Mouse (Mus musculus) forebrain, embryonic 16.5 days (tissue): Measurements from ENCODE around the gene Prex1. TPM values are rescaled to one million over a fixed set of nuclear protein-coding genes. Genes with fewer than 3 reads are reported as not detected.
A peak's percentile ranks its signal among the peaks of the same experiment; 100 is the strongest.

ENCODE experiments used
- ATAC-seq: fragments of 200-750 bp; cut with Nextera tagmentation; 2 replicates; pipeline ENCODE4 v1.8.0; 2017; ENCODE audit warnings: mild to moderate bottlenecking, moderate library complexity
- H3K27ac ChIP-seq: fragments of 300-500 bp; sonication (generic); 2 replicates; pipeline ENCODE4 v1.5.1; 2014; ENCODE audit warnings: low read length, control low read depth
- H3K27me3 ChIP-seq: fragments of 300-500 bp; sonication (generic); replicated peaks from 2 replicates; pipeline ENCODE4 v1.6.1; 2014; ENCODE audit warnings: low read length; ENCODE audit not compliant: control insufficient read depth, insufficient read depth
- H3K36me3 ChIP-seq: fragments of 300-500 bp; sonication (generic); 2 replicates; pipeline ENCODE4 v1.6.1; 2014; ENCODE audit not compliant: control insufficient read depth, insufficient read depth
- H3K4me1 ChIP-seq: fragments of 300-500 bp; sonication (generic); replicated peaks from 2 replicates; pipeline ENCODE4 v1.6.1; 2014; ENCODE audit warnings: low read length; ENCODE audit not compliant: control insufficient read depth, insufficient read depth
- H3K4me2 ChIP-seq: fragments of 300-500 bp; sonication (generic); 2 replicates; pipeline ENCODE4 v1.6.1; 2014; ENCODE audit warnings: mild to moderate bottlenecking, low read length, control low read depth
- H3K4me3 ChIP-seq: fragments of 300-500 bp; sonication (generic); replicated peaks from 2 replicates; pipeline ENCODE4 v1.5.1; 2014; ENCODE audit warnings: mild to moderate bottlenecking, low read length, control low read depth
- H3K9ac ChIP-seq: fragments of 300-500 bp; sonication (generic); replicated peaks from 2 replicates; pipeline ENCODE4 v1.6.1; 2014; ENCODE audit warnings: low read depth, low read length, control low read depth
- H3K9me3 ChIP-seq: fragments of 300-500 bp; sonication (generic); 2 replicates; pipeline ENCODE4 v1.6.1; 2016; ENCODE audit warnings: low read length; ENCODE audit not compliant: control insufficient read depth
- WGBS: fragments of 180-500 bp; shearing (Covaris S2); extraction: QIAGEN DNeasy Blood & Tissue Kit; methylation state at CpG from one replicate; pipeline ENCODE4 v1.1.7; 2014; 5-methylcytosine and 5-hydroxymethylcytosine counted together
- polyA plus RNA-seq: library from polyadenylated mRNA; unstranded; fragments of >200 nt; fragmentation: Nextera tagmentation; extraction: Ambion mirVana; gene quantifications from 2 replicates; pipeline ENCODE4 v1.2.1, GENCODE M21; 2015

The Prex1 gene
- polyA plus RNA-seq, 1 experiment from 2014 or later = 38.5 TPM

DNA sequence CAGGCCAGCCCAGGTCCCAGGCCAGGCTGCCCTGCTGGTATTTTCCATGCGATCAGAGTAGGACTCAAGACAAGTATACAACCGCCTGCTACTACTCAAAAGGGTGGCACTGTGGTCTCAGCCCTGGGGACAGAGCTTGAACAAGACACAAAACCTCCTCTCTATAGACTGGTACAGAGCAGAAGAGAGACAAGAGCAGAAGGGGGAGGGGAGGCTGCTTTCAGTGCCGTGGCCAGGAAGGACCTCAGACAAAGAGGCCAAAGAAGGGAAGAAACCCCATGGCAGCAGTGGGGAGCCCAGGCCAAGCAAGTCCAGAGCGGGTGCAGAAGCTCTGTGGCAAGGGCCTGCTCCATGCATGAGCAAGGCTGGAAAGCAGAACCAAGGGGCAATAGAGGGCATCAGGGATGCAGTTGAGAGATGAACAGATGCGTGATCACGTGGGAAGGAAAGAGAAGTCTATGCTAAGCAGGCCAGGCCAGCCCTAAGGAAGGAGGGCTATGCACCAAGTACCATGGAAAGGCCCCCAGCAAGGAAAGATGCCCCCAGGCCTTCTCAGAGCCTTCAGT is 51.0 kb downstream of the Prex1 start:
- no peaks in the 10 kb centered on the region for H3K27me3 ChIP-seq
- no peak overlapping the region for H3K4me2 ChIP-seq
- H3K9me3 ChIP-seq = no peaks in the 10 kb centered on the region
- H3K4me1 ChIP-seq = peaks cover 47% of the 10 kb centered on the region
- 60% methylated on average over 6 of the region's 6 CpGs for WGBS
- H3K36me3 ChIP-seq = no peaks in the 10 kb centered on the region
- ATAC-seq = no peak
- peak overlapping the region; percentile 62 for H3K27ac ChIP-seq
- no peak overlapping the region for H3K4me3 ChIP-seq
- no peak overlapping the region for H3K9ac ChIP-seq

DNA sequence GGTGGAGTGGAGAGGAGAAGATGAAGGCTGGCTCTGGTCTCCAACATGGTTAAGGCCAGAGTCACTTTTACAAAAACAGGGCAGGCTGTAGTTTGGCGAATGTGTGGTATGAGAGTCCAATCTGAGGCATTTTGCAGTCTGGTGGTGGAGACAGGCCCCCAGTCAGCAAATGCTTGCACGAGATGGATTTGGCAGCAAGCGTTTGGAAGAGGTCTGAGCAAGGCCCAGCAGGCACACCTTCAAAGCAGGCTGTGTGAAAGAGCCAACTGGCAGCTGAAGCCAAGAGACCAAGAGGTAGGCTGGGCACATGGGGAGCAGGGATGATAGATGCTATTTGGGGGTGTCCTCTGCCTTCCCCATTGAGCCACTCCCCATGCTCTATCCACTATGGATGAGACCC is 51.7 kb downstream of the Prex1 start:
- 42% methylated on average over 3 of the region's 3 CpGs for WGBS
- no peak for ATAC-seq
- Histone ChIP-seq H3K36me3 (no peaks in the 10 kb centered on the region), H3K9ac (no peak overlapping the region), H3K4me2 (no peak overlapping the region), H3K4me1 (peaks cover 47% of the 10 kb centered on the region), H3K27me3 (no peaks in the 10 kb centered on the region), H3K27ac (peak overlapping the region; percentile 62), H3K4me3 (no peak overlapping the region), H3K9me3 (no peaks in the 10 kb centered on the region)

- no peaks in the 10 kb centered on the region for H3K27me3 ChIP-seq
- no peaks in the 10 kb centered on the region for H3K9me3 ChIP-seq
- peaks cover 49% of the 10 kb centered on the region for H3K4me1 ChIP-seq
- no peak overlapping the region for H3K9ac ChIP-seq
- no peak for ATAC-seq
- H3K27ac ChIP-seq = peak overlapping the region; percentile 62
- H3K4me2 ChIP-seq = no peak overlapping the region
- 57% methylated on average over 12 of the region's 12 CpGs for WGBS
- no peaks in the 10 kb centered on the region for H3K36me3 ChIP-seq
- H3K4me3 ChIP-seq = no peak overlapping the region
Measured at GRCm38 (mm10) chr2:166661498-166661897, 52.1 kb downstream of the Prex1 start.

DNA sequence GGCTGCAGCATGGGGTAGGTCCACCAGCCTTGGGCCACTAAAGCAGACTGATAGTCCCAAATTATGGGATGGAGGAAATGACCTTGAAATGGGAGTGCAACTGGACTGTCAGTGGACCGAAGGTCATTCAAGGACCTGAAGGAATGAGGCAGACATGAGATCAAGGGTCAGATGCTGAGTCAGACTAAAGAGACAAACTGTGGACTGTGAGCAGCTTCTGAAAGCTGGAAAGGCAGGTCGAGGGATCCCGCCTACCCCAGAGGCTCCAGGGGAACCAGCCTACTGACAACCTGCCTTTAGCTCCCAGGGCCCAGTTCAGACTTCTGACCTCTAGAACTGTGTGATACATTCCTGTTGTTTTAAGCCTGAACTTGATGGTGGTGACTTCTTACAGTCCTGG is 55.3 kb downstream of the Prex1 start:
- Histone ChIP-seq H3K4me2 (no peak overlapping the region), H3K36me3 (no peaks in the 10 kb centered on the region), H3K4me1 (peaks cover 59% of the 10 kb centered on the region), H3K9ac (no peak overlapping the region), H3K9me3 (no peaks in the 10 kb centered on the region), H3K27me3 (no peaks in the 10 kb centered on the region), H3K27ac (no peak overlapping the region), H3K4me3 (no peak overlapping the region)
- ATAC-seq = no peak
- 86% methylated on average over 3 of the region's 3 CpGs for WGBS

GRCm38 (mm10) chr2:166657451-166658011 is 56.1 kb downstream of the Prex1 start:
- H3K9me3 ChIP-seq = no peaks in the 10 kb centered on the region
- H3K4me1 ChIP-seq = peaks cover 55% of the 10 kb centered on the region
- H3K27ac ChIP-seq = peak overlapping the region; percentile 51
- no peak for ATAC-seq
- 30% methylated on average over 10 of the region's 10 CpGs for WGBS
- no peak overlapping the region for H3K4me3 ChIP-seq
- H3K27me3 ChIP-seq = no peaks in the 10 kb centered on the region
- H3K4me2 ChIP-seq = no peak overlapping the region
- peak overlapping the region; percentile 26 for H3K9ac ChIP-seq
- no peaks in the 10 kb centered on the region for H3K36me3 ChIP-seq

DNA sequence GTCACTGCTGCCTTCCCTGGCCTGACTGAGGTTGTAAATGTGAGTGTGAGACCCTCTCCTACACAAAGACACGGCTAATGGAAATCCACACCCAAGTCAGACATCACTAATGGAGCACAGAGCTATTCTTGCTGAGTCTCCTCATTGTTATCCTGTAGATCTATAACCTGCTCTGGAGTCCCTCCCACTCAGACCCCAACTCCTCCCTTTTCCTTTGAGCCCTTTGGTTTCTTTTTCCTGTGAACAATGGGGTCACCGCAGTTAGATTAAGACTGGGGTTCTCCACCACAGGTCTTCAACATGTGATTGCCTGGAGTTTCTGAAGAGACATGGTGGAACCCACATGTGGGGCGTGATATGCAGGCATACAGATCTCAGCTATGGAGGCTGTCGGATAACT is 57.0 kb downstream of the Prex1 start:
- no peak overlapping the region for H3K4me2 ChIP-seq
- no peak overlapping the region for H3K9ac ChIP-seq

DNA sequence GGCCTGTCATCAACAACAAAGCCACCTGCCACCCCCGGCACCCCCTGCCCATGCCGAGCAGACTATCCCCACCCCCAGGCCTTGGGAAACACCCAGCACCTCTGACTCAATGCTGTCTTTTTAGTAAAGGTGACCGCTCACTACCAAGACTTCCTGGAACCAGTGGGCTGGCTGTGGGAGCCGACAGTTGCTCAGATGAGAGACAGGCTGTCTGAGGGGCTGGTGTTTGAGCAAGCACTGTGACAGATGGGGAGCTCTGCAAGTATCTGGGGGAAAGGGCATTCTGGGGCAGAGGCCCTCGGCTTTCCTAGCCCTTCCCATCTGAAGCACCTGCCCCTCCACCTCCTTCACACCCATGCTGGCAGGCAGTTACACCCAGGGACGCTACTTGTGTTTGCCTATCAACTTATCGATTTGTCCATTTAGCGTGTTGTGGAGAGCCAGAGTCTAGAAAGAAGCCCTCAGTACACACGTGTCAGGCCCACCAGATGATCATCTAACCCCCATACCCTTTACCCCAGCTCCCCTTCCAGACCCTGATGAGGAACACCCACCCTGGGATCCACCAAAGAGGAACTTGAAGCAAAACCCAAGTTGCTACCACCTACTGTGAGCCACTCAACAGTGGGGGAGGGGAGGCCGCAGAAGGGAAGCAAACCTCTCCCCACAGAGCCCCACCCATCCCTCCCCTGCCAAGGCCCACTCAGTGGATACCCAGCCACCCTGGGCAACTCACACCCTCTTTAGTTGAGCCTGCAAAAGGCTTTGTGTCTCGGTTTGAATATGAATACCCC is 57.7 kb downstream of the Prex1 start:
- WGBS = 64% methylated on average over 11 of the region's 11 CpGs
- H3K27ac ChIP-seq = no peak overlapping the region
- no peak overlapping the region for H3K4me3 ChIP-seq
- H3K36me3 ChIP-seq = no peaks in the 10 kb centered on the region
- no peaks in the 10 kb centered on the region for H3K27me3 ChIP-seq
- no peaks in the 10 kb centered on the region for H3K9me3 ChIP-seq
- H3K9ac ChIP-seq = no peak overlapping the region
- no peak overlapping the region for H3K4me2 ChIP-seq
- no peak for ATAC-seq
- peaks cover 46% of the 10 kb centered on the region for H3K4me1 ChIP-seq

More for the DNA sequence above, 57.0 kb downstream of the Prex1 start:
- H3K4me3 ChIP-seq = no peak overlapping the region
- no peak for ATAC-seq
- 52% methylated on average over 4 of the region's 4 CpGs for WGBS
- H3K27me3 ChIP-seq = no peaks in the 10 kb centered on the region
- H3K36me3 ChIP-seq = no peaks in the 10 kb centered on the region
- H3K9me3 ChIP-seq = no peaks in the 10 kb centered on the region
- no peak overlapping the region for H3K27ac ChIP-seq
- H3K4me1 ChIP-seq = peaks cover 49% of the 10 kb centered on the region

DNA sequence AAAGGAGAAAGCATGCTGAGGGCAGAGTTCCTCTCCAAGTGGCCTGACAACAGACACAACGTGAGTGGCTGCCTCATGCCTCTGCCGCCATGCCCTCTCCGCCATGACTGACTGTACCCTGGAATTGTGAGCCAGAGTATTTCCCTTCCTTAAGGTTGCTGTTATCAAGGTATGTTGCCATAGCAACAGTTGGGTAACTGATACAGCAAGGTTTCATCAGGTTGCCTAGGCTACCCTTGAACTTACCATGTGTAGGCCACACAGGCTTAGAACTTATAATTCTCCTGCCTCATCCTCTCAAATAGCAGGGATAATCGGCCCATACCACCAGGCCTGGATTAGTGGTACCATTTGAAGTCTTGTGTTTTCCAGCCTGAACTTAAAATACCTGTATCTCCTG is 58.3 kb downstream of the Prex1 start:
- Histone ChIP-seq H3K36me3 (no peaks in the 10 kb centered on the region), H3K27ac (no peak overlapping the region), H3K4me1 (peaks cover 46% of the 10 kb centered on the region), H3K9ac (no peak overlapping the region), H3K4me3 (no peak overlapping the region), H3K9me3 (no peaks in the 10 kb centered on the region), H3K4me2 (no peak overlapping the region), H3K27me3 (no peaks in the 10 kb centered on the region)
- ATAC-seq = no peak
- 85% methylated on average over 4 of the region's 4 CpGs for WGBS

- H3K4me3 ChIP-seq = no peak overlapping the region
- no peak overlapping the region for H3K27ac ChIP-seq
- H3K27me3 ChIP-seq = no peaks in the 10 kb centered on the region
- no peak for ATAC-seq
- no peak overlapping the region for H3K4me2 ChIP-seq
- H3K36me3 ChIP-seq = no peaks in the 10 kb centered on the region
- no peak overlapping the region for H3K9ac ChIP-seq
- WGBS = 95% methylated on average over 4 of the region's 4 CpGs
- no peaks in the 10 kb centered on the region for H3K9me3 ChIP-seq
- peaks cover 46% of the 10 kb centered on the region for H3K4me1 ChIP-seq
Measured at GRCm38 (mm10) chr2:166654875-166655274, 58.8 kb downstream of the Prex1 start.
